Mouse (Mus musculus) C2C12 (cell line): ENCODE results near the gene Phlpp1.

Experiments used
- CEBPB ChIP-seq: IDR thresholded peaks from one replicate; pipeline ENCODE4 v1.6.1; 2011; ENCODE audit warnings: low read depth, mild to moderate bottlenecking, control low read depth, moderate library complexity
- CTCF ChIP-seq: IDR thresholded peaks from one replicate; pipeline ENCODE4 v1.5.1; 2011; ENCODE audit not compliant: control insufficient read depth, insufficient read depth, insufficient read length
- MAX ChIP-seq: IDR thresholded peaks from one replicate; pipeline ENCODE4 v1.6.1; 2011; ENCODE audit warnings: mild to moderate bottlenecking, control low read depth
- MYOD1 ChIP-seq: IDR thresholded peaks from one replicate; pipeline ENCODE4 v1.6.1; 2011; ENCODE audit warnings: low read depth; ENCODE audit not compliant: control insufficient read depth, insufficient read length
- MYOG ChIP-seq: IDR thresholded peaks from one replicate; pipeline ENCODE4 v1.6.1; 2011; ENCODE audit not compliant: control insufficient read depth, insufficient read length; ENCODE audit errors: extremely low read depth
- USF1 ChIP-seq: IDR thresholded peaks from one replicate; pipeline ENCODE4 v1.6.1; 2011; ENCODE audit warnings: low read depth, mild to moderate bottlenecking, control low read depth, moderate library complexity

GRCm38 (mm10) chr1:106208581-106208980 is 37.0 kb downstream of the Phlpp1 start:
- TF ChIP-seq CTCF (no peak), MYOD1 (no peak), CEBPB (no peak), MAX (no peak), MYOG (no peak), USF1 (no peak)
